Mouse (Mus musculus): ENCODE data around the gene Grik2. TPM values are rescaled to one million over a fixed set of nuclear protein-coding genes. Genes with fewer than 3 reads are reported as not detected.

Gene Grik2
- polyA plus RNA-seq, 1 experiment = 0.08 TPM

- no peak for TF ChIP-seq POLR2A (IDR thresholded peaks at IDR 0.05; ENCODE audit: low read depth, low read length)
- TF ChIP-seq CTCF (conservative IDR thresholded peaks at IDR 0.05; ENCODE audit: insufficient read depth, insufficient read length, low read depth, low read length) = no peak
- H3K4me3 ChIP-seq (ENCODE audit: insufficient read depth, low read depth, low read length) = no peak overlapping the region
- no peaks in the 10 kb centered on the region for H3K36me3 ChIP-seq (ENCODE audit: control insufficient read depth, insufficient read depth, low read length)
- DNase-seq = no peak
- no peak overlapping the region for H3K27ac ChIP-seq (ENCODE audit: insufficient read depth, low read depth, low read length)
- H3K27me3 ChIP-seq (replicated peaks; ENCODE audit: control insufficient read depth, insufficient read depth, low read length) = no peaks in the 10 kb centered on the region
- no peaks in the 10 kb centered on the region for H3K4me1 ChIP-seq (ENCODE audit: control insufficient read depth, insufficient read depth, low read length)
Measured at GRCm38 (mm10) chr10:49768897-49769296, 19.7 kb downstream of the Grik2 start.

DNA sequence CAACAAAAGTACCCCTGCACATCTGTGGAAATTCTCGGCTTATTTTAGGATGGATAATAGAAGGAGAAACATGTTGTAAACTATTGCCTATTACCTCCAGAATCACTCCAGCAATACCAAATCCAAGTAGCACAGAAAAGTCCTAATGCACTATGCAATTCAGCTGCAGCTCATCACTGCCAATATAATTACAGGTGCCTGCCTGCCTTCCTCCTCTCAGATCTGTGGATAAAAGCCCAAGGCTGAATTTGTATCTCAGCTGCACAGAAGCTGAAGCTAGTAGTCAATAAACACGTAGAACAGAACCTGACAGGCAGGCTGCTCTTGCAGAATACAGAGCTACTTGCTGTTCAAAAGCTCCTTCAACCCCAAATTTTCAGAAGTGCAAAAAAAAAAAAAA lies 21.0 kb downstream of the Grik2 start:
- TF ChIP-seq POLR2A (IDR thresholded peaks at IDR 0.05; ENCODE audit: low read depth, low read length) (no peak), CTCF (conservative IDR thresholded peaks at IDR 0.05; ENCODE audit: insufficient read depth, insufficient read length, low read depth, low read length) (no peak)
- no peak overlapping the region for H3K4me3 ChIP-seq (ENCODE audit: insufficient read depth, low read depth, low read length)
- H3K36me3 ChIP-seq (ENCODE audit: control insufficient read depth, insufficient read depth, low read length) = no peaks in the 10 kb centered on the region
- H3K27ac ChIP-seq (ENCODE audit: insufficient read depth, low read depth, low read length) = no peak overlapping the region
- H3K27me3 ChIP-seq (replicated peaks; ENCODE audit: control insufficient read depth, insufficient read depth, low read length) = no peaks in the 10 kb centered on the region
- WGBS = 55% methylated on average over 2 of the region's 2 CpGs
- no peak for DNase-seq
- no peaks in the 10 kb centered on the region for H3K4me1 ChIP-seq (ENCODE audit: control insufficient read depth, insufficient read depth, low read length)

DNA sequence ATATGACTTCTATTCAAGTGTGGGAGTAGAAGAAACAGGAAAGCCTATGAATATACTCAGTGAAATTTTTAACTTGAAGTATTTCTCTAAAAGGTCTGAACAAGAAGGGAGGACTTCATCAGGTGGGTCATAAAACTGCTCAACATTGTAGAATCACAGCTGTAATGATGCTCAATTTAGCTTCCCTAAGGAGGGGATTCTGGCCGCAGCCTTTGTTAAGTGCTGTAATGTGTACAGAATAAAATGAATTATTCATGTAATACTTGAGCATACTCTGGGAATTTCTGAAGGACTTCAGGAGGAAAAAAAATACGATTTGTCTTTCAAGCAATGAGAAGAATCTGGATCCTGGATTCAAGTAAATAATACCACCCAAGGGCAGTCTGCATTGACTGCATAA lies 26.0 kb downstream of the Grik2 start:
- DNase-seq = no peak
- TF ChIP-seq POLR2A (IDR thresholded peaks at IDR 0.05; ENCODE audit: low read depth, low read length) (no peak), CTCF (conservative IDR thresholded peaks at IDR 0.05; ENCODE audit: insufficient read depth, insufficient read length, low read depth, low read length) (no peak)
- no peaks in the 10 kb centered on the region for H3K36me3 ChIP-seq (ENCODE audit: control insufficient read depth, insufficient read depth, low read length)
- 47% methylated on average over 2 of the region's 2 CpGs for WGBS
- H3K4me1 ChIP-seq (ENCODE audit: control insufficient read depth, insufficient read depth, low read length) = no peaks in the 10 kb centered on the region
- no peaks in the 10 kb centered on the region for H3K27me3 ChIP-seq (replicated peaks; ENCODE audit: control insufficient read depth, insufficient read depth, low read length)
- no peak overlapping the region for H3K27ac ChIP-seq (ENCODE audit: insufficient read depth, low read depth, low read length)
- no peak overlapping the region for H3K4me3 ChIP-seq (ENCODE audit: insufficient read depth, low read depth, low read length)

- no peak for DNase-seq
Measured at GRCm38 (mm10) chr10:49751769-49752168, 36.8 kb downstream of the Grik2 start.

GRCm38 (mm10) chr10:49731841-49732240 lies 56.7 kb downstream of the Grik2 start:
- Histone ChIP-seq H3K27ac (ENCODE audit: insufficient read depth, low read depth, low read length) (no peak overlapping the region), H3K36me3 (ENCODE audit: control insufficient read depth, insufficient read depth, low read length) (no peaks in the 10 kb centered on the region), H3K27me3 (replicated peaks; ENCODE audit: control insufficient read depth, insufficient read depth, low read length) (no peaks in the 10 kb centered on the region), H3K4me1 (ENCODE audit: control insufficient read depth, insufficient read depth, low read length) (no peaks in the 10 kb centered on the region), H3K4me3 (ENCODE audit: insufficient read depth, low read depth, low read length) (no peak overlapping the region)
- DNase-seq = no peak
- 70% methylated on average over 2 of the region's 2 CpGs for WGBS
- no peak for TF ChIP-seq CTCF (conservative IDR thresholded peaks at IDR 0.05; ENCODE audit: insufficient read depth, insufficient read length, low read depth, low read length)
- no peak for TF ChIP-seq POLR2A (IDR thresholded peaks at IDR 0.05; ENCODE audit: low read depth, low read length)

More at GRCm38 (mm10) chr10:49751769-49752168, 36.8 kb downstream of the Grik2 start:
- Histone ChIP-seq H3K4me3 (ENCODE audit: insufficient read depth, low read depth, low read length) (no peak overlapping the region), H3K4me1 (ENCODE audit: control insufficient read depth, insufficient read depth, low read length) (no peaks in the 10 kb centered on the region), H3K27ac (ENCODE audit: insufficient read depth, low read depth, low read length) (no peak overlapping the region), H3K36me3 (ENCODE audit: control insufficient read depth, insufficient read depth, low read length) (no peaks in the 10 kb centered on the region), H3K27me3 (replicated peaks; ENCODE audit: control insufficient read depth, insufficient read depth, low read length) (no peaks in the 10 kb centered on the region)
- TF ChIP-seq CTCF (conservative IDR thresholded peaks at IDR 0.05; ENCODE audit: insufficient read depth, insufficient read length, low read depth, low read length) (no peak), POLR2A (IDR thresholded peaks at IDR 0.05; ENCODE audit: low read depth, low read length) (no peak)
- WGBS = 66% methylated on average over 2 of the region's 2 CpGs

- no peak for TF ChIP-seq POLR2A (IDR thresholded peaks at IDR 0.05; ENCODE audit: low read depth, low read length)
- no peak for TF ChIP-seq CTCF (conservative IDR thresholded peaks at IDR 0.05; ENCODE audit: insufficient read depth, insufficient read length, low read depth, low read length)
- no peaks in the 10 kb centered on the region for H3K4me1 ChIP-seq (ENCODE audit: control insufficient read depth, insufficient read depth, low read length)
- DNase-seq = no peak
- no peaks in the 10 kb centered on the region for H3K36me3 ChIP-seq (ENCODE audit: control insufficient read depth, insufficient read depth, low read length)
- H3K27ac ChIP-seq (ENCODE audit: insufficient read depth, low read depth, low read length) = no peak overlapping the region
- no peak overlapping the region for H3K4me3 ChIP-seq (ENCODE audit: insufficient read depth, low read depth, low read length)
- WGBS = 68% methylated on average over 2 of the region's 2 CpGs
- no peaks in the 10 kb centered on the region for H3K27me3 ChIP-seq (replicated peaks; ENCODE audit: control insufficient read depth, insufficient read depth, low read length)
Measured at GRCm38 (mm10) chr10:49723706-49724105, 64.9 kb downstream of the Grik2 start.

DNA sequence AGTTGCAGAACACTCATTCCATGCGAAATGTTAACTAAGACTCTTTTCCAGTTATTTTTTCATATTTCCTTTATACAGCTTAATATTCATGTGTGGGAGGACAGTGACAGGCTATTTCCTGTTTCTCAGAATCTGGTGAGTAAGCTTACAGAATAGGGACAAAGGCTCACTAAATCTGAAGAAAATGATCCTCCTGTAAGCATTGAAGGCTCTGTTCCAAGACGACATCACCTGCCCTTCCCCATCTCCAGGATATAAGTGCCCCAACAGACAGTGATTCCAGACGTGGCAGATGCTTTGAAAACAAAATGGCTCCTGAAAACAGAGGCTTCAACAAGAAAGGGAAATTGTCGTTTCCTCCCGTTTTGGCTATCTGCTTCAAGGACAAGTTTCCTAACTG lies 71.7 kb downstream of the Grik2 start:
- H3K36me3 ChIP-seq (ENCODE audit: control insufficient read depth, insufficient read depth, low read length) = no peaks in the 10 kb centered on the region
- H3K27me3 ChIP-seq (replicated peaks; ENCODE audit: control insufficient read depth, insufficient read depth, low read length) = no peaks in the 10 kb centered on the region
- 52% methylated on average over 5 of the region's 5 CpGs for WGBS
- TF ChIP-seq CTCF (conservative IDR thresholded peaks at IDR 0.05; ENCODE audit: insufficient read depth, insufficient read length, low read depth, low read length) (no peak), POLR2A (IDR thresholded peaks at IDR 0.05; ENCODE audit: low read depth, low read length) (no peak)
- no peak overlapping the region for H3K27ac ChIP-seq (ENCODE audit: insufficient read depth, low read depth, low read length)
- H3K4me3 ChIP-seq (ENCODE audit: insufficient read depth, low read depth, low read length) = no peak overlapping the region
- H3K4me1 ChIP-seq (ENCODE audit: control insufficient read depth, insufficient read depth, low read length) = no peaks in the 10 kb centered on the region
- no peak for DNase-seq

DNA sequence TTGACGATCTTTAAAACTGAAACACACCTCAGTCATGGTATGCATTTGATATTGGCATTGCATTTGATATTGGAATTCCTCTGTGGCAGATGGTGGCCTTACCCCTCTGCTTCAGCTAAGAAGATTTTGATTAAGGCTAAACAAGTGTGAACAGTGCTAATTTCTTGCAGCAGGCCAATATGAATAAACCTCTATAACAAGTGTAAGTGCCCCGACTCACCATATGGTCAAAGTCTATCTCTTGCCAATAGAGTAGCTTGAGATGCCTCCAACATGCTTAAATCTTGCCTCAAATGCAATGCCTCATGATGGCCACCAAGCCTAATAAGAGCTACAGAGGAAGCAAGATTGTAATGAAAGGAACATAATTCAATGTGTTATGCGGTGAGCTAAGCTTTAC lies 78.8 kb downstream of the Grik2 start:
- WGBS = 91% methylated on average over 3 of the region's 3 CpGs
- Histone ChIP-seq H3K4me3 (ENCODE audit: insufficient read depth, low read depth, low read length) (no peak overlapping the region), H3K36me3 (ENCODE audit: control insufficient read depth, insufficient read depth, low read length) (no peaks in the 10 kb centered on the region), H3K27ac (ENCODE audit: insufficient read depth, low read depth, low read length) (no peak overlapping the region), H3K4me1 (ENCODE audit: control insufficient read depth, insufficient read depth, low read length) (no peaks in the 10 kb centered on the region), H3K27me3 (replicated peaks; ENCODE audit: control insufficient read depth, insufficient read depth, low read length) (no peaks in the 10 kb centered on the region)
- TF ChIP-seq CTCF (conservative IDR thresholded peaks at IDR 0.05; ENCODE audit: insufficient read depth, insufficient read length, low read depth, low read length) = no peak
- no peak for TF ChIP-seq POLR2A (IDR thresholded peaks at IDR 0.05; ENCODE audit: low read depth, low read length)
- no peak for DNase-seq

Measured in kidney, adult 2 months (tissue).